In the genomic region with DNA sequence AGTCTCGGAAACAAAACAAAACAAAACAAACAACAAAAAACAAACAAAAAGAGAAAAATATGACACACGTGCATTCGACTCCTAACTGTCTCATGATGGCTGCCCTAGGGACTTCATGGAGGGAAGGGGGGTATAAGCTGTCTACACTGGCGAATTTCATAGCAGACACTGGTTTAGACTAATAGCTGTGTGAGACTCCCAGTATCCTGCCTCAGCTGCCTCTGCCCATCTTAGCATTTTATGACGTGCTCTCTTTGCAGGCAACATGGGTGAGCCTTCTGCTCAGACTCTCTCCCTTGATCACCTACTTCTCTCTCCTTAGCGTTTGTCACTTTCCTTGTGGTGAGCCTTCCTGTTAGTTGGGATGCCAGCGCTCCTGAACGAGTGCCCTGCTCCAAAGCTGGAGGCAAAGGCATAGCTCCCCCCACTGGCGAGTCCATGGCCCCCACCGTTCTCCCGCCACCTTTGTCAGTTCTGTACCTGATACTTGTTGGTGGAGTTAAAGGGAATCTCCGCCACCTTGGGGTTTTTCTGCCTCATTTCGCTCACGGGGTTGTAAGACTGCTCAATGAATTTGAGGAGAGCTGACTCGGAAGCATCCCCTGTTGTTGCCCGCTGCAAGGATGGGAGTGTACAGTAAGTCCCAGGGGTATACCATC, we compare ENCODE assay signal across 9 mouse cellular contexts. TPM values are rescaled to one million over a fixed set of nuclear protein-coding genes. Genes with fewer than 3 reads are reported as not detected.
DNase-seq lines count a peak whose midpoint lies in the region; ATAC-seq lines count a peak whose summit lies in the region.
"Had no signal": no experiment of that assay in that cellular context is flagged by ENCODE, and none has a peak within 500 bp of the region (broad histone marks: within the 10 kb centered on the region; RNA-seq: fewer than 3 reads in every experiment).

No protein-coding gene starts in this region.

- no peaks in the 10 kb centered on the region for H3K9me3 ChIP-seq in liver, embryonic 11.5 days (ENCODE audit: control insufficient read depth, low read length)

- no peak overlapping the region for H3K27ac ChIP-seq in liver, embryonic 11.5 days (ENCODE audit: low read depth, low read length)

- H3K36me3 ChIP-seq in liver, embryonic 11.5 days (ENCODE audit: control insufficient read depth, insufficient read depth, low read length): no peaks in the 10 kb centered on the region

- DNase-seq in CD4-positive, CD25-positive, alpha-beta regulatory T cell, adult 2 months (ENCODE audit: low read depth, low spot score): peak; percentile 8
- peak; percentile 30 for DNase-seq in retina, postnatal 1 day
- DNase-seq in retina, embryonic 14.5 days (ENCODE audit: low spot score): no peak
- DNase-seq in gastrocnemius, adult 8-10 months (ENCODE audit: low spot score in 2 of 2): peak; percentile 38 to 66
- DNase-seq in liver, embryonic 11.5 days (ENCODE audit: low spot score): no peak
- DNase-seq in spleen, postnatal 14 days (ENCODE audit: low spot score in 2 of 2): no peak
- no peak for DNase-seq in frontal cortex, postnatal 36 days (ENCODE audit: low spot score in 2 of 2)

- peak overlapping the region; percentile 21; the same call in 1 of the 2 replicates for H3K4me2 ChIP-seq in liver, embryonic 11.5 days

- ATAC-seq in CD4-positive, CD25-positive, alpha-beta regulatory T cell, adult 4 months: no peak
- no peak for ATAC-seq in liver, embryonic 11.5 days (replicated peaks; ENCODE audit: low FRiP score)

- 22% methylated on average over 16 of the region's 16 CpGs for WGBS in liver, embryonic 11.5 days

- H3K4me1 ChIP-seq in liver, embryonic 11.5 days (replicated peaks; ENCODE audit: control insufficient read depth, insufficient read depth, low read length): no peaks in the 10 kb centered on the region

- H3K9ac ChIP-seq in liver, embryonic 11.5 days (ENCODE audit: low read depth, low read length): no peak overlapping the region

- H3K27me3 ChIP-seq in liver, embryonic 11.5 days (replicated peaks; ENCODE audit: control insufficient read depth, insufficient read depth, low read length): peaks cover 18% of the 10 kb centered on the region

- no peak overlapping the region for H3K4me3 ChIP-seq in liver, embryonic 11.5 days (ENCODE audit: low read depth, low read length)

RNA-seq across cellular contexts. Expression of a gene that starts 14.5 kb away (rescaled TPM):
- polyA plus RNA-seq in CD4-positive, CD25-positive, alpha-beta regulatory T cell, adult 4 months (2017; shearing (Covaris generic)): not detected
- total RNA-seq in gastrocnemius, adult 8-10 months (2022): under 1 TPM; 0.11 to 0.44 (median 0.27) TPM
- polyA plus RNA-seq in liver, embryonic 11.5 days (2014; fragmentation: Nextera tagmentation; extraction: Ambion mirVana): not detected in 2 replicates
- polyA plus RNA-seq: cortical plate, adult 2 months had no signal

RNA-seq across cellular contexts. Expression of a gene that starts 17.8 kb away (rescaled TPM):
- 1 to 10 TPM; 3.8 to 5.5 TPM for polyA plus RNA-seq in CD4-positive, CD25-positive, alpha-beta regulatory T cell, adult 4 months (2017; shearing (Covaris generic))
- 10 to 100 TPM in 1 of 4 experiments, 1 to 10 TPM in 3; 7.3 to 10.5 (median 7.7) TPM for total RNA-seq in gastrocnemius, adult 8-10 months (2022)
- 32.9 and 33.9 TPM in 2 replicates for polyA plus RNA-seq in liver, embryonic 11.5 days (2014; fragmentation: Nextera tagmentation; extraction: Ambion mirVana)

RNA-seq across cellular contexts. Expression of a gene that starts 24.0 kb away (rescaled TPM):
- polyA plus RNA-seq in CD4-positive, CD25-positive, alpha-beta regulatory T cell, adult 4 months (2017; shearing (Covaris generic)): not detected
- total RNA-seq in gastrocnemius, adult 8-10 months (2022): 1,000 to 10,000 TPM; 2,216 to 3,193 (median 3,049) TPM
- 2.2 and 4.1 TPM in 2 replicates for polyA plus RNA-seq in liver, embryonic 11.5 days (2014; fragmentation: Nextera tagmentation; extraction: Ambion mirVana)

RNA-seq across cellular contexts. Expression of a gene that starts 37.1 kb away (rescaled TPM):
- polyA plus RNA-seq in CD4-positive, CD25-positive, alpha-beta regulatory T cell, adult 4 months (2017; shearing (Covaris generic)): 10 to 100 TPM; 55.4 to 76.7 TPM
- 10 to 100 TPM; 15.6 to 23.8 (median 20.3) TPM for total RNA-seq in gastrocnemius, adult 8-10 months (2022)
- polyA plus RNA-seq in liver, embryonic 11.5 days (2014; fragmentation: Nextera tagmentation; extraction: Ambion mirVana): 43.4 and 44.8 TPM in 2 replicates

RNA-seq across cellular contexts. Expression of a gene that starts 54.2 kb away (rescaled TPM):
- under 1 TPM; 0.33 to 0.42 TPM for polyA plus RNA-seq in CD4-positive, CD25-positive, alpha-beta regulatory T cell, adult 4 months (2017; shearing (Covaris generic))
- 100 to 1,000 TPM; 819 to 944 (median 894) TPM for total RNA-seq in gastrocnemius, adult 8-10 months (2022)
- 0.16 and 0.22 TPM in 2 replicates for polyA plus RNA-seq in liver, embryonic 11.5 days (2014; fragmentation: Nextera tagmentation; extraction: Ambion mirVana)

Comparison
In these comparisons a context has a peak if more than half of its experiments do, and no peak if none do; other contexts are left out.
1. DNase-seq: peak in CD4-positive, CD25-positive, alpha-beta regulatory T cell, adult 2 months (single experiment), retina, postnatal 1 day (single experiment) and gastrocnemius, adult 8-10 months (2 of 2); none in retina, embryonic 14.5 days (single experiment), liver, embryonic 11.5 days (single experiment), spleen, postnatal 14 days (0 of 2) and frontal cortex, postnatal 36 days (0 of 2).